In the genomic region with DNA sequence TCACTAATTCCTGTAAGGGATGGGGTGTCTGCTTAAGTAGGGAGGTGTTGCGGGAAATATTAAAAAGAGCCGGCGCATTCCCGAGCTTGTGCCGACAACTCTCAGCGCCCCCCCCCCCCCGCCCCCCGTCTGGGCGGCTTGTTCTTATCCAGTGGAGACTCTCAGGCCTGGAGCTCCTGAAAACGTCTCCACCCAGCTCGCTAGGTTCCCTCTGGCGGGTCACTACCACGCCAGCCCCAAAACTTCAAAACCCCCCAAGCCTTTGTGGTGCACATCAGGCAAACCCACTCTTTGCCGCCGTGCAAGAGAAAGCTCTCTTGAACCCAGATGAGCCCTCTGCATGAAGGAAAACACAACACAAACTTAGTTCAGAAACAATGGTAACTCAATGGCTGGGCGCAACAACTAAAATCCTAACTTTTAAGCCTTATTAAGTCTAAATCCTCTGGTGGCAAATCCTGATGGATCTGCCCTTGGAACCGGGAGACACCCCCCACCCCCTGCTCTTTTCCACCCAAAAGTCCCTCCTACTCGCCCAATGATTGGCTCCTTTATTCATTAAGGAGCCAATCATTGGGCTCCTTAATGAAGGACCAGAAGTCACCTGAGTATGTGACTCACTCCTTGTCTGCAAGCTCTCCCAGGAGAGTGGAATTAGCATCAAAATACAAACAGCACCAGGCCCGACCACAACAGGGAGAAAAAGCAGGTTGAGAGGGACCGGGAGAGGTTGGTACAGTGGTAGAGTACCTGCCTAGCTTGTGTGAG, we compare ENCODE assay signal across 10 mouse cellular contexts. TPM values are rescaled to one million over a fixed set of nuclear protein-coding genes. Genes with fewer than 3 reads are reported as not detected.
DNase-seq lines count a peak whose midpoint lies in the region; ATAC-seq and TF ChIP-seq lines count a peak whose summit lies in the region.
"Had no signal": no experiment of that assay in that cellular context is flagged by ENCODE, and none has a peak within 500 bp of the region (broad histone marks: within the 10 kb centered on the region; RNA-seq: fewer than 3 reads in every experiment).

No protein-coding gene starts in this region.

- no peaks in the 10 kb centered on the region for H3K27me3 ChIP-seq in E14TG2a.4 (ENCODE audit: insufficient read depth, low read length)
- H3K27me3 ChIP-seq in forebrain, embryonic 12.5 days, result no peaks in the 10 kb centered on the region
- no peaks in the 10 kb centered on the region for H3K27me3 ChIP-seq in limb, embryonic 12.5 days

- ATAC-seq in forebrain, embryonic 12.5 days (ENCODE audit: low FRiP score), result 0 out of 2 replicates have a peak, but pooled peaks have one; percentile 25
- ATAC-seq in limb, embryonic 12.5 days (ENCODE audit: insufficient number of reproducible peaks, insufficient read depth, low FRiP score, low TSS enrichment, low read depth), result no peak; the same call in 1 of the 2 replicates

- peak overlapping the region; percentile 2; the same call in 1 of the 2 replicates for H3K27ac ChIP-seq in forebrain, embryonic 12.5 days
- H3K27ac ChIP-seq in limb, embryonic 12.5 days, result peak overlapping the region; percentile 78
- H3K27ac ChIP-seq: liver, embryonic 14.5 days had no signal

- H3K9me3 ChIP-seq in E14TG2a.4 (ENCODE audit: low read length), result no peaks in the 10 kb centered on the region
- H3K9me3 ChIP-seq in forebrain, embryonic 12.5 days, result no peaks in the 10 kb centered on the region
- no peaks in the 10 kb centered on the region for H3K9me3 ChIP-seq in limb, embryonic 12.5 days

- DNase-seq in ES-CJ7 (ENCODE audit: low read depth, low spot score), result peak; percentile 95
- no peak for DNase-seq in cerebellum, postnatal 36 days
- no peak for DNase-seq in frontal cortex, postnatal 25 days (ENCODE audit: low spot score in 2 of 2)
- no peak for DNase-seq in left cerebral cortex, postnatal 4 days
- no peak for DNase-seq in right cerebral cortex, adult 18-20 months
- DNase-seq: retina, postnatal 1 day had no signal

- H3K4me2 ChIP-seq in forebrain, embryonic 12.5 days, result peak overlapping the region; percentile 52
- H3K4me2 ChIP-seq in limb, embryonic 12.5 days, result peak overlapping the region; percentile 62

- H3K4me1 ChIP-seq in E14TG2a.4 (replicated peaks; ENCODE audit: low read depth, low read length), result peaks cover 78% of the 10 kb centered on the region
- peaks cover 21% of the 10 kb centered on the region for H3K4me1 ChIP-seq in forebrain, embryonic 12.5 days
- H3K4me1 ChIP-seq in limb, embryonic 12.5 days (replicated peaks), result peaks cover 56% of the 10 kb centered on the region

- peak overlapping the region; percentile 48 for H3K9ac ChIP-seq in forebrain, embryonic 12.5 days
- peak overlapping the region; percentile 62 for H3K9ac ChIP-seq in limb, embryonic 12.5 days (replicated peaks)
- H3K9ac ChIP-seq: liver, embryonic 14.5 days had no signal

- TF ChIP-seq CTCF in E14TG2a.4 (conservative IDR thresholded peaks at IDR 0.05; ENCODE audit: low read length), result no peak

- intact Hi-C loops in left cerebral cortex, postnatal 4 days (cut with DNase I), result no loop called here

- peak overlapping the region; percentile 72 for H3K4me3 ChIP-seq in E14TG2a.4 (replicated peaks; ENCODE audit: low read length)
- H3K4me3 ChIP-seq in forebrain, embryonic 12.5 days (replicated peaks), result peak overlapping the region; percentile 27
- H3K4me3 ChIP-seq in limb, embryonic 12.5 days (replicated peaks), result peak overlapping the region; percentile 39

- 2% methylated on average over 20 of the region's 20 CpGs for WGBS in forebrain, embryonic 12.5 days
- 3% methylated on average over 19 of the region's 20 CpGs for WGBS in limb, embryonic 12.5 days

- H3K36me3 ChIP-seq in E14TG2a.4 (ENCODE audit: insufficient read depth, low read length), result peaks cover 18% of the 10 kb centered on the region
- peaks cover 42% of the 10 kb centered on the region for H3K36me3 ChIP-seq in forebrain, embryonic 12.5 days (replicated peaks)
- no peaks in the 10 kb centered on the region for H3K36me3 ChIP-seq in limb, embryonic 12.5 days

RNA-seq across cellular contexts. Expression of gene Mgat5b, which starts 21.6 kb away (rescaled TPM):
- 17.8 and 19.0 TPM in 2 replicates for polyA plus RNA-seq in forebrain, embryonic 12.5 days (2016; fragmentation: Nextera tagmentation; extraction: Ambion mirVana)
- 1.8 and 2.0 TPM in 2 replicates for polyA plus RNA-seq in limb, embryonic 12.5 days (2016; fragmentation: Nextera tagmentation; extraction: Ambion mirVana)
- 100 to 1,000 TPM; 111 to 114 TPM for total RNA-seq in left cerebral cortex, postnatal 4 days (2021)
- polyA plus RNA-seq: liver, embryonic 14.5 days had no signal
